Mouse (Mus musculus) megakaryocyte-erythroid progenitor cell, adult 5-6 weeks (primary cell): ENCODE measurements at regions not wholly inside any gene's neighbourhood (a gene's known extent, or its start where the extent isn't known, plus 50 kb on each side); places are given as distances from the start of the nearest gene placed in this dataset.

ENCODE experiments used
- ATAC-seq: replicated peaks from 2 replicates; pipeline ENCODE4 v1.8.0; 2016; ENCODE audit warnings: mild to moderate bottlenecking, inconsistent platforms; ENCODE audit not compliant: severe bottlenecking, poor library complexity, low FRiP score, low TSS enrichment

- ATAC-seq = no peak
Observed at GRCm38 (mm10) chr1:193421414-193421813, 51.3 kb upstream of the Camk1g start.
